Mouse (Mus musculus) C2C12 (cell line): ENCODE data around the gene Fgf15. TPM values are rescaled to one million over a fixed set of nuclear protein-coding genes. Genes with fewer than 3 reads are reported as not detected.
"Not testable (repeated sequence)": the region's sequence is repeated elsewhere in the genome, so short reads cannot be mapped to it uniquely, and the experiment has no call there.

Experiments
- H3K27me3 ChIP-seq: one replicate; pipeline ENCODE4 v1.6.1; 2011; ENCODE audit not compliant: control insufficient read depth, insufficient read depth, insufficient read length
- H3K36me3 ChIP-seq: one replicate; pipeline ENCODE4 v1.6.1; 2011; ENCODE audit not compliant: control insufficient read depth, insufficient read depth
- H3K4me3 ChIP-seq: one replicate; pipeline ENCODE4 v1.5.1; 2011; ENCODE audit warnings: mild to moderate bottlenecking, control low read depth; ENCODE audit not compliant: poor library complexity, insufficient read depth, severe bottlenecking
- H3K79me2 ChIP-seq: one replicate; pipeline ENCODE4 v1.6.1; 2011; ENCODE audit not compliant: control insufficient read depth, insufficient read depth
- H3K79me3 ChIP-seq: one replicate; pipeline ENCODE4 v1.6.1; 2011; ENCODE audit warnings: low read depth, control low read depth
- H3ac ChIP-seq: one replicate; pipeline ENCODE3; 2011; ENCODE audit warnings: low read depth; ENCODE audit not compliant: control insufficient read depth, insufficient read length
- CEBPB ChIP-seq: IDR thresholded peaks from one replicate; pipeline ENCODE4 v1.6.1; 2011; ENCODE audit warnings: low read depth, mild to moderate bottlenecking, control low read depth, moderate library complexity
- CTCF ChIP-seq: IDR thresholded peaks from one replicate; pipeline ENCODE4 v1.5.1; 2011; ENCODE audit not compliant: control insufficient read depth, insufficient read depth, insufficient read length
- FOSL1 ChIP-seq: IDR thresholded peaks from one replicate; pipeline ENCODE4 v1.8.0; 2011; ENCODE audit warnings: mild to moderate bottlenecking, low read length; ENCODE audit not compliant: poor library complexity, insufficient read depth, severe bottlenecking
- MAX ChIP-seq: IDR thresholded peaks from one replicate; pipeline ENCODE4 v1.6.1; 2011; ENCODE audit warnings: mild to moderate bottlenecking, control low read depth
- MYOD1 ChIP-seq: IDR thresholded peaks from one replicate; pipeline ENCODE4 v1.6.1; 2011; ENCODE audit warnings: low read depth; ENCODE audit not compliant: control insufficient read depth, insufficient read length
- MYOG ChIP-seq: IDR thresholded peaks from one replicate; pipeline ENCODE4 v1.6.1; 2011; ENCODE audit not compliant: control insufficient read depth, insufficient read length; ENCODE audit errors: extremely low read depth
- USF1 ChIP-seq: IDR thresholded peaks from one replicate; pipeline ENCODE4 v1.6.1; 2011; ENCODE audit warnings: low read depth, mild to moderate bottlenecking, control low read depth, moderate library complexity
- polyA plus RNA-seq: library from polyadenylated mRNA; unstranded; fragments of >200 nt; fragmentation: generic; extraction: Trizol; gene quantifications from one replicate; pipeline ENCODE4 v1.2.1, GENCODE M21; 2012; ENCODE audit warnings: missing spikeins

Gene Fgf15
- polyA plus RNA-seq, 1 experiment, result 0.02 TPM

GRCm38 (mm10) chr7:144892322-144892721, 4.0 kb upstream of the Fgf15 start:
- Histone ChIP-seq H3K27me3 (peaks cover 19% of the 10 kb centered on the region), H3K4me3 (no peak overlapping the region), H3K36me3 (no peaks in the 10 kb centered on the region), H3ac (no peak overlapping the region), H3K79me3 (no peaks in the 10 kb centered on the region), H3K79me2 (no peaks in the 10 kb centered on the region)
- no peak for TF ChIP-seq CEBPB
- no peak for TF ChIP-seq MYOD1
- no peak for TF ChIP-seq USF1

GRCm38 (mm10) chr7:144894191-144894590, 2.1 kb upstream of the Fgf15 start:
- peaks cover 25% of the 10 kb centered on the region for H3K27me3 ChIP-seq
- H3K4me3 ChIP-seq, result no peak overlapping the region
- no peaks in the 10 kb centered on the region for H3K79me2 ChIP-seq
- no peaks in the 10 kb centered on the region for H3K36me3 ChIP-seq
- no peak for TF ChIP-seq MAX
- TF ChIP-seq FOSL1, result no peak
- TF ChIP-seq USF1, result no peak
- no peak for TF ChIP-seq CTCF
- TF ChIP-seq MYOG, result no peak
- no peak for TF ChIP-seq MYOD1
- TF ChIP-seq CEBPB, result no peak
- no peak overlapping the region for H3ac ChIP-seq
- H3K79me3 ChIP-seq, result no peaks in the 10 kb centered on the region

- Histone ChIP-seq H3K4me3 (no peak overlapping the region), H3ac (no peak overlapping the region), H3K27me3 (peaks cover 30% of the 10 kb centered on the region), H3K79me2 (no peaks in the 10 kb centered on the region), H3K36me3 (no peaks in the 10 kb centered on the region), H3K79me3 (no peaks in the 10 kb centered on the region)
- TF ChIP-seq MYOG (no peak), MAX (no peak), CEBPB (no peak), MYOD1 (no peak), CTCF (no peak), FOSL1 (no peak), USF1 (no peak)
Measured at GRCm38 (mm10) chr7:144894706-144895105, 1.6 kb upstream of the Fgf15 start.

GRCm38 (mm10) chr7:144895305-144896111, 823 bp upstream of the Fgf15 start:
- H3K27me3 ChIP-seq, result peaks cover 33% of the 10 kb centered on the region
- H3K4me3 ChIP-seq, result peak overlapping the region; percentile 19
- H3ac ChIP-seq, result peak overlapping the region; percentile 33
- no peaks in the 10 kb centered on the region for H3K79me3 ChIP-seq
- TF ChIP-seq CTCF (peak; percentile 92), CEBPB (no peak), USF1 (no peak), MAX (peak; percentile 59), FOSL1 (no peak), MYOD1 (no peak), MYOG (no peak)
- H3K79me2 ChIP-seq, result no peaks in the 10 kb centered on the region
- H3K36me3 ChIP-seq, result no peaks in the 10 kb centered on the region

GRCm38 (mm10) chr7:144898506-144898905, 2.2 kb downstream of the Fgf15 start:
- no peak overlapping the region for H3ac ChIP-seq
- H3K79me3 ChIP-seq, result no peaks in the 10 kb centered on the region
- H3K4me3 ChIP-seq, result no peak overlapping the region
- H3K79me2 ChIP-seq, result no peaks in the 10 kb centered on the region
- no peak for TF ChIP-seq FOSL1
- TF ChIP-seq CTCF, result no peak
- no peak for TF ChIP-seq CEBPB
- no peak for TF ChIP-seq MAX
- TF ChIP-seq MYOD1, result no peak
- no peak for TF ChIP-seq MYOG
- H3K36me3 ChIP-seq, result no peaks in the 10 kb centered on the region
- H3K27me3 ChIP-seq, result peaks cover 43% of the 10 kb centered on the region

GRCm38 (mm10) chr7:144905514-144905913, 9.2 kb downstream of the Fgf15 start:
- not testable (repeated sequence) for H3K79me3 ChIP-seq, H3K27me3 ChIP-seq, H3K4me3 ChIP-seq, H3K79me2 ChIP-seq, H3ac ChIP-seq, H3K36me3 ChIP-seq
